Mouse (Mus musculus): ENCODE results near the gene Pcgf5. TPM values are rescaled to one million over a fixed set of nuclear protein-coding genes. Genes with fewer than 3 reads are reported as not detected.

The Pcgf5 gene
- 6.6 and 7.1 TPM in 2 replicates for polyA plus RNA-seq (2012; rRNA removed)

GRCm38 (mm10) chr19:36348161-36348800, at the start of gene Pcgf5:
Gene Pcgf5 (plus strand): TSS chr19:36348309.

Other genes starting within 250 kb of the Pcgf5 start
- 12.6 and 12.7 TPM in 2 replicates for gene Ankrd1, start 228.2 kb upstream of the Pcgf5 start, polyA plus RNA-seq (2012; rRNA removed)
- 3.0 and 5.7 TPM in 2 replicates for gene Hectd2, start 206.3 kb downstream of the Pcgf5 start, polyA plus RNA-seq (2012; rRNA removed)

Data from central nervous system, embryonic 11.5 days (tissue).